Mouse (Mus musculus) G1E (cell line): ENCODE data around the gene Inka1.

Source experiments
- CTCF ChIP-seq: IDR thresholded peaks from 2 replicates; pipeline ENCODE4 v1.5.1; 2012; ENCODE audit warnings: low read depth, low read length, inconsistent platforms, mixed read lengths
- GATA1 ChIP-seq: IDR thresholded peaks from 2 replicates; pipeline ENCODE4 v1.6.1; 2012; ENCODE audit warnings: borderline replicate concordance, low read length, inconsistent platforms, mixed read lengths

GRCm38 (mm10) chr9:107963700-107964099 is 22.0 kb downstream of the Inka1 start:
- TF ChIP-seq CTCF (peak; percentile 92), GATA1 (no peak)
